Mouse (Mus musculus) liver, adult 2 months (tissue): ENCODE measurements at regions not wholly inside any gene's neighbourhood (a gene's known extent, or its start where the extent isn't known, plus 50 kb on each side); places are given as distances from the start of the nearest gene placed in this dataset.

Experiments
- DNase-seq: peaks from one replicate; pipeline ENCODE4 v3.0.0-alpha.2; 2011; ENCODE audit warnings: low read depth, low spot score; ENCODE audit errors: extremely low read depth
- H3K27ac ChIP-seq: fragments of 200-500 bp; replicated peaks from 2 replicates; pipeline ENCODE4 v1.5.1; 2012; ENCODE audit warnings: low read depth, mild to moderate bottlenecking, control low read depth, inconsistent platforms, low read length; ENCODE audit not compliant: insufficient read depth
- H3K27me3 ChIP-seq: fragments of 200-500 bp; 2 replicates; pipeline ENCODE4 v1.6.1; 2012; ENCODE audit warnings: mild to moderate bottlenecking, moderate library complexity, low read length, inconsistent platforms; ENCODE audit not compliant: control insufficient read depth, insufficient read depth
- H3K36me3 ChIP-seq: fragments of 200-500 bp; 2 replicates; pipeline ENCODE4 v1.6.1; 2012; ENCODE audit warnings: low read length, inconsistent platforms; ENCODE audit not compliant: control insufficient read depth, insufficient read depth
- H3K4me1 ChIP-seq: fragments of 200-500 bp; 2 replicates; pipeline ENCODE4 v1.6.1; 2011; ENCODE audit warnings: low read length; ENCODE audit not compliant: control insufficient read depth, insufficient read depth
- H3K4me3 ChIP-seq: fragments of 200-500 bp; 2 replicates; pipeline ENCODE4 v1.5.1; 2011; ENCODE audit warnings: low read depth, mild to moderate bottlenecking, control low read depth, low read length, moderate library complexity; ENCODE audit not compliant: insufficient read depth
- H3K79me2 ChIP-seq: fragments of 200-500 bp; 2 replicates; pipeline ENCODE4 v1.6.1; 2012; ENCODE audit warnings: inconsistent platforms, mild to moderate bottlenecking, low read length, moderate library complexity; ENCODE audit not compliant: control insufficient read depth, insufficient read depth
- H3K9ac ChIP-seq: fragments of 200-500 bp; 2 replicates; pipeline ENCODE4 v1.6.1; 2012; ENCODE audit warnings: low read depth, mild to moderate bottlenecking, control low read depth, inconsistent platforms, low read length
- CTCF ChIP-seq: fragments of 200-500 bp; IDR thresholded peaks from 2 replicates; pipeline ENCODE4 v1.5.1; 2011; ENCODE audit warnings: low read depth, low read length, control low read depth
- POLR2A ChIP-seq: fragments of 200-500 bp; IDR thresholded peaks from 2 replicates; pipeline ENCODE4 v1.6.1; 2011; ENCODE audit warnings: low read length, control low read depth; ENCODE audit not compliant: insufficient read depth; ENCODE audit errors: extremely low read depth
- WGBS: fragments of 180-500 bp; shearing (Covaris S2); methylation state at CpG from one replicate; pipeline ENCODE4 v1.1.7; 2018; 5-methylcytosine and 5-hydroxymethylcytosine counted together

DNA sequence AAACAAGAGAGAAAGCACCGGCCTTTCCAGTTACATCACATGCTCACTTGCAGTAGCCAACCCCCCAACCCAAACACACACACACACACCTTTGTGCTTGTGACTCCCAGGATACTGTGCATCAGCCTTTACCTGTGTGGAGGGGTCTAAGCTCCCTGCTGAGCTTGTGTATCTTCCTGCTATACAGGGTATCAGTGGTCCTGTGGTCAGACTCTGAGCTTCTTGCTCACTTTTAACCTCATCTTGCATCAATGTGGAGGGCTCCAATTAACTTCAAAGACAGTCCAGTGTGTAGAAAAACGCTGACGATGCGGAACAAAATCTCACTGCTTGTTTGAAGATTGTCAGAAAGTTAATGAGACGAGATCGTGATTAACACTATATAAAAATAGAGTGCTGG is 71.4 kb upstream of the Gypa start:
- no peak for DNase-seq
- Histone ChIP-seq H3K9ac (no peak overlapping the region), H3K36me3 (no peaks in the 10 kb centered on the region), H3K4me1 (no peaks in the 10 kb centered on the region), H3K27ac (no peak overlapping the region), H3K27me3 (no peaks in the 10 kb centered on the region), H3K4me3 (no peak overlapping the region), H3K79me2 (no peaks in the 10 kb centered on the region)
- no peak for TF ChIP-seq CTCF
- no peak for TF ChIP-seq POLR2A
- WGBS = 83% methylated on average over 6 of the region's 6 CpGs

DNA sequence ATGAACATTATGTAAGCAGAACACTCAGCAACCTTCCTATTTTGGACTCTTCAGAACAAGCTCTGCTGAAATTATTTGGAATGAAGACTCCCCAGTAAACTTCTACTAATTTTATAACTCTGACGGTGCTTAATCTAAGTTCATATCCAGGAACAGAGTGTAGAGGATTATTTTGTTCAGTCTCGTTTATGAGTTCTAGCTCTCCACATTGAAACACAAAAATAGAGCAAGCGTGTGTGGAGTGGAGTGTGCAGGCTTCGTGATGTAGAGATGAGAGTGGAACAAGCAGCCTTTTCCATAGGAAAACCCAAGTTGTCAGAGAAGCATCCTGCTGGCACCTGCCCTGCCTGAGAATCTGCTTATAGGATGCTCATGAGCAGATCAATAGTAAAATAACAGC is 77.5 kb upstream of the Gypa start:
- Histone ChIP-seq H3K4me1 (no peaks in the 10 kb centered on the region), H3K36me3 (no peaks in the 10 kb centered on the region), H3K4me3 (no peak overlapping the region), H3K27me3 (no peaks in the 10 kb centered on the region), H3K9ac (no peak overlapping the region), H3K27ac (no peak overlapping the region), H3K79me2 (no peaks in the 10 kb centered on the region)
- no peak for DNase-seq
- 83% methylated on average over 4 of the region's 4 CpGs for WGBS
- TF ChIP-seq CTCF = no peak
- no peak for TF ChIP-seq POLR2A

DNA sequence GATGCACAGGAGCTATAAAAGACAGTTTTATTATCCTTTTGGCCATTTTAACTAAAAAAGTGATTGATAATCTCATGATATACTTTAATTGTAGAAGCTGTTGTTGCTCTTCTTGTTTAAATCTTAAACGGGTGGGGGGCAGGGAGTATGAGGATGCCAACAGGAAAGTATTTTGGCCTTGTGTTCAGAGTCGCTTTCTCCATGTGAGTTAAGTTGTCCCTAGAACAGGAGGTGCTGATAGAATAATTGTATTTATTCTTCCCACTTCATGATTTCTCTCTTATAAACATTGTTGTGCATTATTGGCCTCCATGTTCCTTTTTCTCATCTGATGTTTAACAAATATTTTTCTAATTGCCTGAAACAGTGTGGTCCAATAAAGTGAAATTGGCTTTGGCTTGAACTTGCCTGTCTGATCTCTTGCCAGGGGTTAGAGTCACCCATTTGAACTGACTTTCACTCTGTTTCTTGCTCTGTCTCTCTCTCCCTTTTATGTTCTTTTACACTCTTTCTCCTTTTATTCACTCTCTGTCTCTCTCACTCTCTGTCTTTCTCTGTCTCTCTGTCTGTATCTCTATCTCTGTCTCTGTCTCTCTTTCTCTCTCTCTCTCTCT is 93.9 kb upstream of the Gypa start:
- Histone ChIP-seq H3K4me1 (no peaks in the 10 kb centered on the region), H3K27me3 (no peaks in the 10 kb centered on the region), H3K36me3 (no peaks in the 10 kb centered on the region), H3K4me3 (no peak overlapping the region), H3K27ac (no peak overlapping the region), H3K79me2 (no peaks in the 10 kb centered on the region), H3K9ac (no peak overlapping the region)
- DNase-seq = peak; percentile 22
- no peak for TF ChIP-seq CTCF
- TF ChIP-seq POLR2A = no peak
- WGBS = 70% methylated on average over 2 of the region's 2 CpGs

DNA sequence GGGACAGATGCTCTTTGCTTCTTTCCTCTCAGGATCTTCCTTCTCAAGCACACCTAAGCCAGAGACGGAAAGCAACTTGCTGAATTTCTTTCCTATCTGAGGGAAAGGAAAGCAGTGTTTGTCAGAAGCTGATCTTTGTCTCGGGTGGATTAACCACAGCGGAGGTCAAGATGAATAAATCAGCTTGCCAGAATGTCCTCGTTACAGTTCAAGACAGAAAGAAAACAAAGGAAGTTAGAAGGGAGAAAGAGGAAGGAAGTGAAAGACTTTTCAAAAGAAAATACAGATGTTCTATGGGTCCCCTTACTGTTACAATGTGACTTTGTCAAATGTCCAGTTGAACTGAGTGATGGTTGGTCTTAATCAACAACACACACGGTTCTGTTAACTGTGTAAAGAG is 98.6 kb upstream of the Gypa start:
- Histone ChIP-seq H3K4me1 (no peaks in the 10 kb centered on the region), H3K36me3 (no peaks in the 10 kb centered on the region), H3K4me3 (no peak overlapping the region), H3K9ac (no peak overlapping the region), H3K27me3 (no peaks in the 10 kb centered on the region), H3K79me2 (no peaks in the 10 kb centered on the region), H3K27ac (no peak overlapping the region)
- TF ChIP-seq CTCF (no peak), POLR2A (no peak)
- 52% methylated on average over 5 of the region's 5 CpGs for WGBS
- no peak for DNase-seq

DNA sequence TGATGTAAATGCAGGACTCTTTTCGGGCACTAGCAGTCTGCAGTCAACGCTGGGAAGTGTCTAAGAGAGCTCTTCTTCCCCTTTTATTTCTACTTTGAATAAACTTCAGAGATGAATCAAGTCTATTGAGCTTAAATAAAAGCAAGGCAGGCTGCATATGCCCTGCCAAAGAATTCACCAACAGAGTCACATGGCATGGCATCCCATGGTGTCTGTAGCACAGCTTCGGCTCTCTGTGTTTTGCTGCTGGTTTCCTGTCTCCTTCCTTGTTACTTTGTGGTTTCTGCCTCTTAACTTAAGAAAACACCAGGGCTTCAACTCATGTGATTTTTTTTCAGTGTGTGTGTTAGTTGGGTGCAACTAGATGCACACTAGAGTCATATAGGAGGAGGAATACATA is 100.5 kb upstream of the Gypa start:
- no peak overlapping the region for H3K9ac ChIP-seq
- no peaks in the 10 kb centered on the region for H3K79me2 ChIP-seq
- WGBS = 88% methylated on average over 3 of the region's 3 CpGs
- H3K4me3 ChIP-seq = no peak overlapping the region
- no peaks in the 10 kb centered on the region for H3K4me1 ChIP-seq
- TF ChIP-seq POLR2A (no peak), CTCF (no peak)
- H3K27ac ChIP-seq = no peak overlapping the region
- H3K27me3 ChIP-seq = no peaks in the 10 kb centered on the region
- no peak for DNase-seq
- H3K36me3 ChIP-seq = no peaks in the 10 kb centered on the region

DNA sequence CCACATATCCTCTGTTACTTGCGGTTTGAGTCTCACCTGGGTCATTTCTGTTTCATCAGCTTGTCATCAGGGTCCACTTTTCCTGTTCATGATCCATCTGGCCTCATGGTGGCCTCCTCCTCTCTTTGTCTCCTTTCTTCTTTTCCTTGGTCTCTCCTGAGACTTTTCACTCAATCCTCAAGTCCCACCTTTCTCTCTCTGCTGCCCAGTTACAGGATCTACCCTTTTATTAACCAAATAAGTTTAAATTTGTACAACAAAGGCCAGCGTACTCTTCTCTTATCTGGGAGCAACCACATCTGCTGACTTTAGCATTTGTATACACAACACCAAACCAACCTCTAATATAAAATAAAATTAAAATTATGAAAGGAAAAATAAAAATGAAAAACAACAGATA is 124.4 kb upstream of the Gypa start:
- TF ChIP-seq CTCF (no peak), POLR2A (no peak)
- H3K27ac ChIP-seq = no peak overlapping the region
- no peak for DNase-seq
- H3K4me1 ChIP-seq = no peaks in the 10 kb centered on the region
- no peaks in the 10 kb centered on the region for H3K79me2 ChIP-seq
- no peak overlapping the region for H3K4me3 ChIP-seq
- no peak overlapping the region for H3K9ac ChIP-seq
- 78% methylated on average over 2 of the region's 2 CpGs for whole genome bisulfite sequencing
- no peaks in the 10 kb centered on the region for H3K27me3 ChIP-seq
- no peaks in the 10 kb centered on the region for H3K36me3 ChIP-seq
